Mouse (Mus musculus) kidney, embryonic 14.5 days (tissue): ENCODE measurements around the gene Btla. TPM values are rescaled to one million over a fixed set of nuclear protein-coding genes. Genes with fewer than 3 reads are reported as not detected.

Source experiments
- ATAC-seq: fragments of 200-750 bp; cut with Nextera tagmentation; 2 replicates; pipeline ENCODE4 v1.8.0; 2017; ENCODE audit warnings: moderate number of reproducible peaks, mild to moderate bottlenecking, moderate TSS enrichment, moderate library complexity; ENCODE audit not compliant: low FRiP score, low TSS enrichment
- H3K27ac ChIP-seq: fragments of 300-500 bp; sonication (generic); 2 replicates; pipeline ENCODE4 v1.5.1; 2014; ENCODE audit warnings: low read depth, mild to moderate bottlenecking, low read length, moderate library complexity, mixed read lengths
- H3K27me3 ChIP-seq: fragments of 300-500 bp; sonication (generic); 2 replicates; pipeline ENCODE4 v1.6.1; 2014; ENCODE audit warnings: mild to moderate bottlenecking, low read length; ENCODE audit not compliant: control insufficient read depth, insufficient read depth
- H3K36me3 ChIP-seq: fragments of 300-500 bp; sonication (generic); 2 replicates; pipeline ENCODE4 v1.6.1; 2014; ENCODE audit warnings: low read length, mixed read lengths; ENCODE audit not compliant: control insufficient read depth, insufficient read depth
- H3K4me1 ChIP-seq: fragments of 300-500 bp; sonication (generic); 2 replicates; pipeline ENCODE4 v1.6.1; 2014; ENCODE audit warnings: low read length, mixed read lengths; ENCODE audit not compliant: control insufficient read depth, insufficient read depth
- H3K4me2 ChIP-seq: fragments of 300-500 bp; sonication (generic); replicated peaks from 2 replicates; pipeline ENCODE4 v1.6.1; 2014; ENCODE audit warnings: low read depth, mild to moderate bottlenecking, low read length
- H3K4me3 ChIP-seq: fragments of 300-500 bp; sonication (generic); 2 replicates; pipeline ENCODE4 v1.5.1; 2014; ENCODE audit warnings: mild to moderate bottlenecking, low read length
- H3K9ac ChIP-seq: fragments of 300-500 bp; sonication (generic); 2 replicates; pipeline ENCODE4 v1.6.1; 2014; ENCODE audit warnings: low read depth, mild to moderate bottlenecking, low read length, moderate library complexity
- H3K9me3 ChIP-seq: fragments of 300-500 bp; sonication (generic); 2 replicates; pipeline ENCODE4 v1.6.1; 2016; ENCODE audit warnings: low read length; ENCODE audit not compliant: control insufficient read depth
- WGBS: fragments of 180-500 bp; shearing (Covaris S2); extraction: QIAGEN DNeasy Blood & Tissue Kit; methylation state at CpG from one replicate; pipeline ENCODE4 v1.1.7; 2014; 5-methylcytosine and 5-hydroxymethylcytosine counted together
- polyA plus RNA-seq: library from polyadenylated mRNA; unstranded; fragments of >200 nt; fragmentation: Nextera tagmentation; extraction: Ambion mirVana; gene quantifications from 2 replicates; pipeline ENCODE4 v1.2.1, GENCODE M21; 2014

The Btla gene
- polyA plus RNA-seq, 1 experiment from 2014 or later = not detected

GRCm38 (mm10) chr16:45297806-45298205 lies 73.7 kb downstream of the Btla start:
- Histone ChIP-seq H3K36me3 (no peaks in the 10 kb centered on the region), H3K4me1 (no peaks in the 10 kb centered on the region), H3K9ac (no peak overlapping the region), H3K27me3 (no peaks in the 10 kb centered on the region), H3K9me3 (no peaks in the 10 kb centered on the region), H3K4me3 (no peak overlapping the region), H3K4me2 (no peak overlapping the region), H3K27ac (no peak overlapping the region)
- WGBS = 64% methylated on average over 3 of the region's 3 CpGs
- no peak for ATAC-seq

Other genes with a start within 250 kb of the Btla start
- 60.1 and 78.5 TPM in 2 replicates for gene Ccdc80, start 130.9 kb upstream of the Btla start, polyA plus RNA-seq
- 8.3 and 19.6 TPM in 2 replicates for gene Slc35a5, start 65.6 kb upstream of the Btla start, polyA plus RNA-seq
- 28.0 and 32.1 TPM in 2 replicates for gene Atg3, start 65.5 kb upstream of the Btla start, polyA plus RNA-seq
- 27.7 and 31.3 TPM in 2 replicates for gene Cd200, start 184.7 kb downstream of the Btla start, polyA plus RNA-seq